ENCODE assay signal across 8 mouse cellular contexts in the genomic region with DNA sequence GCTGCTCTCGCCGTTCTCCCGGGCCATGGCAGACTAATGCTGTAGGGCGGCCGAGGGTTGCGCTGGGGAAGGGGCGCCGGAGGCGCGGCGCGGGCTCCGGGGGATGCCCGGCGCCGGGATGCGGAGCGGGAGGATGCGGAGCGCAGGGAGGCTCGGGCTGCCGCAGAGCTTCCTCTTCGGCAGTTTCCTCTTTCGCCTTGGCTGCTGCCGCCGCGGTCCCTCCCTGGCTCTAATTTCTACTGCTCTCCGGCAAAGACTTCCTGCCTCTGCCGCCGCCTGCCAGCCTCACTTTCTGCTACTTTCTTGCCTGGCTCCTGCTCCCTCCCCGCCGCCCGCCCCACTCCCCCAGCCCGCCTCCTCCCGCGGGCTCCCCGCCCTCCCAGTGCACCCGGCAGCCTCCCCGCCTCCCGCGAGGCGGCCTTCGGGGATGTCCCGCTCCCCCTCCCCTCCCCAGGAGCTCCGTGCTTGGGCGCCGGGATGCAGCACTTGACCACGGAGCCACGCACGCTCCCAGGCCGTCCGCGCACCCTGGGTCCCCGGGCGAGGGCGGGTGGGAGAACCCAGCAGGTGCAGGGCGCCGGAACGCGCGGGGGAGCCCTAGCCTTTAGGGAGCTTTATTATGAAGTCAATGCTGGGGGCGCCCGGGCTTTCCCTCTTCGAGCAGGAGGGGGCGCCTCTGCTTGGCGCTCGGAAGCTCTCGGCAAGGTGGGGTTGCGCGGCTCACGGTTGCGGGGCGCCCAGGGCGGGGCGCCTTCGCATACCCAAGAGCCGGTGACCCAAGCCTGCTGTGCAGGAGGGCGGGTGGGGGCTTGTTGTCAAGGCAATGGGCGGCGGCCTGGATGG. TPM values are rescaled to one million over a fixed set of nuclear protein-coding genes. Genes with fewer than 3 reads are reported as not detected.
DNase-seq lines count a peak whose midpoint lies in the region; ATAC-seq and TF ChIP-seq lines count a peak whose summit lies in the region.

Gene Camk1d, minus strand, starts transcription at position 305 of the 843 bp plus-strand sequence.

- TF ChIP-seq CTCF in liver, adult 2 months (IDR thresholded peaks at IDR 0.05; ENCODE audit: low read depth, low read length) = peak; percentile 61

- H3K27ac ChIP-seq in embryonic facial prominence, embryonic 14.5 days (replicated peaks; ENCODE audit: low read depth, low read length) = peak within 1 kb of the TSS; percentile 49
- no peak within 1 kb of the TSS for H3K27ac ChIP-seq in heart, embryonic 11.5 days (ENCODE audit: low read depth, low read length)
- no peak within 1 kb of the TSS for H3K27ac ChIP-seq in kidney, embryonic 16.5 days (ENCODE audit: low read length)
- no peak within 1 kb of the TSS; the same call in 1 of the 2 replicates for H3K27ac ChIP-seq in liver, adult 2 months (replicated peaks; ENCODE audit: insufficient read depth, low read depth, low read length)

- 1% methylated on average over 20 of the region's 80 CpGs for WGBS in embryonic facial prominence, embryonic 14.5 days
- under 1% methylated on average over 71 of the region's 80 CpGs for WGBS in heart, embryonic 11.5 days (ENCODE audit: insufficient replicate concordance)
- whole genome bisulfite sequencing in kidney, embryonic 16.5 days = under 1% methylated on average over 77 of the region's 80 CpGs
- WGBS in liver, adult 2 months = under 1% methylated on average over 60 of the region's 80 CpGs

- H3K4me2 ChIP-seq in embryonic facial prominence, embryonic 14.5 days (ENCODE audit: low read depth, low read length) = peak within 1 kb of the TSS; percentile 98
- peak within 1 kb of the TSS; percentile 100 for H3K4me2 ChIP-seq in heart, embryonic 11.5 days
- H3K4me2 ChIP-seq in kidney, embryonic 16.5 days (replicated peaks; ENCODE audit: low read depth, low read length) = peak within 1 kb of the TSS; percentile 100

- no peaks in the 10 kb centered on the region for H3K36me3 ChIP-seq in erythroblast, embryonic 14.5 days (ENCODE audit: control insufficient read depth)
- no peaks in the 10 kb centered on the region for H3K36me3 ChIP-seq in embryonic facial prominence, embryonic 14.5 days (ENCODE audit: control insufficient read depth, insufficient read depth, low read length)
- H3K36me3 ChIP-seq in heart, embryonic 11.5 days (ENCODE audit: control insufficient read depth, insufficient read depth, low read length) = no peaks in the 10 kb centered on the region
- H3K36me3 ChIP-seq in kidney, embryonic 16.5 days (ENCODE audit: insufficient read depth, low read length) = no peaks in the 10 kb centered on the region
- H3K36me3 ChIP-seq in liver, adult 2 months (ENCODE audit: control insufficient read depth, insufficient read depth, low read length) = no peaks in the 10 kb centered on the region

- H3K4me1 ChIP-seq in erythroblast, embryonic 14.5 days (ENCODE audit: control insufficient read depth) = peaks cover 9% of the 10 kb centered on the region
- peaks cover 9% of the 10 kb centered on the region; the same call in 1 of the 2 replicates for H3K4me1 ChIP-seq in embryonic facial prominence, embryonic 14.5 days (ENCODE audit: control insufficient read depth, insufficient read depth, low read length)
- H3K4me1 ChIP-seq in heart, embryonic 11.5 days (ENCODE audit: control insufficient read depth, insufficient read depth, low read length) = peaks cover 9% of the 10 kb centered on the region; the same call in 1 of the 2 replicates
- H3K4me1 ChIP-seq in kidney, embryonic 16.5 days (ENCODE audit: insufficient read depth, low read length) = peaks cover 10% of the 10 kb centered on the region
- peaks cover 5% of the 10 kb centered on the region; the same call in 1 of the 2 replicates for H3K4me1 ChIP-seq in liver, adult 2 months (ENCODE audit: control insufficient read depth, insufficient read depth, low read length)

- no peak; the same call in 1 of the 2 replicates for ATAC-seq in erythroblast, adult 5-6 weeks (replicated peaks; ENCODE audit: low FRiP score, poor library complexity, severe bottlenecking)
- peak; percentile 86 for ATAC-seq in embryonic facial prominence, embryonic 14.5 days (ENCODE audit: low read depth)
- peak; percentile 66 for ATAC-seq in heart, embryonic 11.5 days (replicated peaks; ENCODE audit: insufficient number of reproducible peaks, low FRiP score, low TSS enrichment)
- peak; percentile 89 for ATAC-seq in kidney, embryonic 16.5 days (ENCODE audit: low FRiP score, low TSS enrichment)
- peak; percentile 65 for ATAC-seq in monocyte, adult 5-6 weeks (replicated peaks; ENCODE audit: insufficient number of reproducible peaks, low FRiP score, low TSS enrichment, poor library complexity, severe bottlenecking)

- H3K4me3 ChIP-seq in erythroblast, embryonic 14.5 days (replicated peaks) = peak within 1 kb of the TSS; percentile 53
- H3K4me3 ChIP-seq in embryonic facial prominence, embryonic 14.5 days (ENCODE audit: low read depth, low read length) = peak within 1 kb of the TSS; percentile 53
- H3K4me3 ChIP-seq in heart, embryonic 11.5 days (ENCODE audit: low read depth, low read length) = peak within 1 kb of the TSS; percentile 74
- H3K4me3 ChIP-seq in kidney, embryonic 16.5 days (ENCODE audit: low read length) = peak within 1 kb of the TSS; percentile 72
- peak within 1 kb of the TSS; percentile 55 for H3K4me3 ChIP-seq in liver, adult 2 months (ENCODE audit: insufficient read depth, low read depth, low read length)

- TF ChIP-seq POLR2A in liver, adult 2 months (IDR thresholded peaks at IDR 0.05; ENCODE audit: extremely low read depth, insufficient read depth, low read length) = no peak

- H3K9ac ChIP-seq in embryonic facial prominence, embryonic 14.5 days (ENCODE audit: low read depth, low read length) = peak within 1 kb of the TSS; percentile 66
- peak within 1 kb of the TSS; percentile 58; the same call in 1 of the 2 replicates for H3K9ac ChIP-seq in heart, embryonic 11.5 days (ENCODE audit: low read depth, low read length)
- peak within 1 kb of the TSS; percentile 67 for H3K9ac ChIP-seq in kidney, embryonic 16.5 days (replicated peaks; ENCODE audit: low read length)
- peak within 1 kb of the TSS; percentile 82 for H3K9ac ChIP-seq in liver, adult 2 months (ENCODE audit: low read depth, low read length)

- H3K79me2 ChIP-seq in liver, adult 2 months (ENCODE audit: control insufficient read depth, insufficient read depth, low read length) = no peaks in the 10 kb centered on the region

- H3K27me3 ChIP-seq in erythroblast, embryonic 14.5 days (ENCODE audit: control insufficient read depth) = peaks cover 51% of the 10 kb centered on the region
- H3K27me3 ChIP-seq in embryonic facial prominence, embryonic 14.5 days (replicated peaks; ENCODE audit: control insufficient read depth, insufficient read depth, low read length) = peaks cover 21% of the 10 kb centered on the region
- H3K27me3 ChIP-seq in heart, embryonic 11.5 days (ENCODE audit: control insufficient read depth, insufficient read depth, low read length) = peaks cover 16% of the 10 kb centered on the region
- peaks cover 22% of the 10 kb centered on the region for H3K27me3 ChIP-seq in kidney, embryonic 16.5 days (ENCODE audit: insufficient read depth, low read length)
- no peaks in the 10 kb centered on the region for H3K27me3 ChIP-seq in liver, adult 2 months (ENCODE audit: control insufficient read depth, insufficient read depth, low read length)

- H3K9me3 ChIP-seq in erythroblast, embryonic 14.5 days (ENCODE audit: control insufficient read depth, low read length) = peaks cover 6% of the 10 kb centered on the region
- peaks cover 4% of the 10 kb centered on the region for H3K9me3 ChIP-seq in embryonic facial prominence, embryonic 14.5 days (ENCODE audit: control insufficient read depth, low read length)
- no peaks in the 10 kb centered on the region for H3K9me3 ChIP-seq in heart, embryonic 11.5 days (replicated peaks; ENCODE audit: control insufficient read depth, low read length)
- H3K9me3 ChIP-seq in kidney, embryonic 16.5 days (ENCODE audit: low read length) = peaks cover 5% of the 10 kb centered on the region; the same call in 1 of the 2 replicates

- peak; percentile 86 for DNase-seq in embryonic facial prominence, embryonic 14.5 days (ENCODE audit: low spot score)
- DNase-seq in liver, adult 2 months (ENCODE audit: extremely low read depth, low read depth, low spot score) = peak; percentile 28
- DNase-seq in spleen, postnatal 36 days (ENCODE audit: low spot score in 2 of 2) = peak; percentile 86 to 87

RNA-seq across cellular contexts. Expression of gene Camk1d, which starts in this region (rescaled TPM):
- 0.02 TPM in 1 of 2 replicates, not detected in the other for polyA plus RNA-seq in erythroblast, embryonic 14.5 days (2012)
- total RNA-seq in erythroblast, adult 5-6 weeks (2015; ENCODE audit: low replicate concordance) = 2.3 and 4.6 TPM in 2 replicates
- total RNA-seq in erythroblast, adult 5-6 weeks (2017; ENCODE audit: low replicate concordance) = 1.5 and 4.3 TPM in 2 replicates
- polyA plus RNA-seq in embryonic facial prominence, embryonic 14.5 days (2014; fragmentation: Nextera tagmentation; extraction: Ambion mirVana) = 6.2 and 7.0 TPM in 2 replicates
- 1.4 and 2.9 TPM in 2 replicates for polyA plus RNA-seq in heart, embryonic 11.5 days (2014; fragmentation: Nextera tagmentation; extraction: Ambion mirVana)
- 1.5 and 1.7 TPM in 2 replicates for polyA plus RNA-seq in kidney, embryonic 16.5 days (2015; fragmentation: Nextera tagmentation; extraction: Ambion mirVana)
- total RNA-seq in liver, adult 2 months (2014; rRNA removed) = 46.3 and 47.7 TPM in 2 replicates
- 17.0 and 21.2 TPM in 2 replicates for polyA plus RNA-seq in liver, adult 2 months (2012; rRNA removed)
- 24.0 to 36.7 TPM (median 29.4 TPM) in 3 replicates for total RNA-seq in monocyte, adult 5-6 weeks (2017)

Comparison
In these comparisons a context has a peak if more than half of its experiments do, and no peak if none do; other contexts are left out.
1. DNase-seq: peak in every context shown above with its lines; median percentile 86 in spleen, postnatal 36 days; 86 in embryonic facial prominence, embryonic 14.5 days; 28 in liver, adult 2 months.